Mouse (Mus musculus) thymus, postnatal 10 days (tissue): ENCODE measurements at regions not wholly inside any gene's neighbourhood (a gene's known extent, or its start where the extent isn't known, plus 50 kb on each side); places are given as distances from the start of the nearest gene placed in this dataset.

Experiments used
- DNase-seq, 2 experiments: peaks; one replicate each; pipeline ENCODE4 v3.0.0; 2021; ENCODE audit warnings: low spot score in 2 of 2

- DNase-seq: no peak
These were observed 639.4 kb upstream of the Adam5 start for GRCm38 (mm10) chr8:25463532-25463931.

DNA sequence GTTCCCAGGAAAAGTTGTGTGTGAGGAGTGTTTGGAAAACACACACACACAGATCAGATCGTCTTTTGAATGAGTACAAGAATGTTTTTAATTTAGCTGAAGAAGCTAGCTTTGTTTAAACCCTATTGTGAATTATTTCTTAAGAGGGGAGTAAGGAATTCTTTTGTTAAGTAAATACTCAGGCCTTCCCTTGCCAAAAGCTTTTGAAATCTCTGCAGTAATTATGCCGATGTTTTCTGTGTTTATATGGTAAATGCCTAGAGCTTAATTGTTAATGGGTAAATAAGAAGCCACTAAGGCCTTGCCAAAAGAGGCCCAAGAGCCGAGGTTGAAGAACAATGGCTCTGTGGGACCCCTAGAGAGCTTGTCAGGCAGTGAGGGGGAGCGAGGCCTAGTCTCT, 638.3 kb upstream of the Adam5 start:
- no peak for DNase-seq

GRCm38 (mm10) chr8:25455644-25456043, 631.5 kb upstream of the Adam5 start:
- DNase-seq: no peak

GRCm38 (mm10) chr8:25454972-25455371, 630.8 kb upstream of the Adam5 start:
- no peak for DNase-seq

GRCm38 (mm10) chr8:25453826-25454225, 629.7 kb upstream of the Adam5 start:
- no peak for DNase-seq

GRCm38 (mm10) chr8:25450544-25450943, 626.4 kb upstream of the Adam5 start:
- DNase-seq: no peak

- DNase-seq: no peak
These were observed 625.4 kb upstream of the Adam5 start for GRCm38 (mm10) chr8:25449590-25449989.

- no peak for DNase-seq
These were observed 623.7 kb upstream of the Adam5 start for GRCm38 (mm10) chr8:25447900-25448299.

- DNase-seq: no peak
These were observed 621.8 kb upstream of the Adam5 start for GRCm38 (mm10) chr8:25445968-25446367.

DNA sequence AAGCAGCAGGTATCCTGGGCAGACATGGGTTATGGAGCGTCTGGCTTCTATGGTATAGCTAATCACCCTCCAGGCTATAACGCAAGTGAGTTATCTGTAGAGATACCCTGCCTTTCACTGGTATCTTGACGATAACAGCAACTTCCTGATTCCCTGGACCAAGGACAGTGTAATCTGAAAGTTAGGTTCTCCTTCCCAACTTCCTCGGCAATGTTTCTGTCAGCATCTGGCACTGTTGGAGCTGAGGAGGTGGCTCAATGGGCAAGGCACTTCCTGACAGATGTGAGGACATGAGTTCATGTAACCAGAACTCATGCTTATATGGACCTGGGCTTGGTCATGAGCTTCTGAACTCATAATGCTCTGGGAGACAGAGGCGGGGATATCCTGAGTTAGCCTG, 620.9 kb upstream of the Adam5 start:
- DNase-seq: no peak

GRCm38 (mm10) chr8:25443552-25443951, 619.4 kb upstream of the Adam5 start:
- DNase-seq: no peak

DNA sequence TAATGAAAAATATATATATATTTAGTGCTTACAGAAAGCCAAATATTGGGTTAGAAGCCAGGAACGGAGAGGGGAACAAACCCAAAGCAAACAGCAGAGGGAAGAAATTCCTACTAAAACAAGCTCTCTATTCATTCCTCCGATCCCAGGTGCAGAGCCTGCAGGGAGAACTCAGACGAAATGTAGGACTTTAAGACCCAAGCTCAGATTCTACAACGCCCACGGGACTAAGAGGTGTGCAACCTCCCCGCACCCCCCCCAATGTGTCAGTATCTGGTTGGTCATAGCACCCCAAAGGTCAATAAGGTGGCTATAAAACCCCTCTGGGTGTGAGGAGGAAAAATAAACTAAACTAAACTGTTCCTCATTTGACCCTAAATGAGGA, 616.9 kb upstream of the Adam5 start:
- DNase-seq: no peak

DNA sequence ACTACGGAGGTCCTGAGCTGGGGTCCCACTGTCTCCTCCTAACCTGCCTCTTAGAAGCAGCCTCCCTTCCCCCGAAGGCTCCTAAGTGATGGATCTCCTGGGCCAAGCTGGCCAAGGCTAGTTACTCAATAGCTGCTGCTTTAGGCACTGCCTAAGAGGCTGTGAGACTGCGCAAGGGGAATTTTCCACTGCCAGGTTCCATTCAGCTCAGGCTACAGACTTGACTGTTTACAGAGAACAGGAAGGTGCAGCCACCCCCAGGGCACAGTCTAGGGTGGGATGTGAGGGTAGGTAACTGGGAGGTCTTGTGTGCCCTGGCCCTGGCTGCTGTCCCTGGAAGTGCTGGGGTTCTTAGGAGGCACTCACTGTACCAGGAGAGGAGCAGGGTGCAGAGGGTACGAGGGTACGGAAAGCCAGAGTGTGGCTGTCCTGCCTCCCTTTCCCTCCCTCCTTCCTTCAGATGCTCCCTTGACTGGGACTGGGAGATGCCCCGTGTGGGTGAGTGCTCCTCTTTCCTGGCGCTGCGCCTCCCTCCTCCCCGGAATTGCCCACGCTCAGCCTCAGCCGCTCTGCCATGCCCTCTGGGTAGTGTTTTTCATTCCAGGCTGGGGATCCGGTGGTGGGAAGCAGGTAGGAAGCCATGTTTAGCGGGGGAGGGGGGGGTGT, 616.4 kb upstream of the Adam5 start:
- no peak for DNase-seq

DNA sequence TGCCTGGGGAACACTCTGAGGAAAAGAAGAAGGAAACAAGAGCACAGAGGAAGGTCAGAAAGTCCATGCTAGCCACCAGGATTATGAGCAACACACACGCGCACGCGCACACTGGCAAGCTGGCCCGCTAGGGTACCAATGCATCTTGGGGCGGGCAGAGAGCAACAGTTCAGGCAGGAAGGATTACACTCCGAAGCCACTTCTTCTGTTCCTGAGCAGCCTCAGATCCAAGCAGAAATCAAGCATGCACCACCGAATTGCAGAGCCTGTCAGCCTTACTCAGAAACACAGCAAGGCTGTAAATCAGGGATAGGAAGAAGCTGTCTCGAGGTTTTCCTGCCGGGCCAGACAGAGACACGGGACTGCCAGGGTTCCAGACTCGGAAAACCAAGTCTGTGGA, 615.8 kb upstream of the Adam5 start:
- no peak for DNase-seq

DNA sequence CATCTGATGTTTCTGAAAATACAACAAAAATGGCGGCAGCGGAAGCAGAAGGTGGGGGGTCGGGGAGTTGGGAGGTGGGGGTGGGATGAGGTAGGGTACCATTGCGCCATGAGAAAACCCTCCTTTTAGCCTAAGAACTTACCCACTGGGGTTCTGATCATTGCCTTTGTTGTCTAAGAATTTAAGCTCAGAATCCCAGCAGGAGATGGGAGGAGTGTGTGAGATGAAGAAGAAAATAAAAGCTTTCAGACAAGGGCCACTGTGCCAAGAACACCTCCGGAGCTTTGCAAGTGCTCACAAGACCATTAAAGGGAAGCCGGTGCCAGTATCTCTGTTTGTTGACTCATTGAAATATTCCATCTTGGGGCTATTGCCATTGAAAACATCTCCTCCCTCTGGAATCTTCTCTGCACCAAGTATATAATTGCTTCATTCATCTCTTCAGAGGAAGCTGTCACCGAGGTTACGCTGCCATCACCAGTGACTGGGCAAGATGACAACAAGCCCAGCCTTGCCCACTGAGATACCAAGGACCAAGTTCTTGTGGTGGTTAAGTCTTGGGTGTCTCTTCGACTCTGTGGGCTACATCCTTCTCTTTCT, 614.0 kb upstream of the Adam5 start:
- no peak for DNase-seq

GRCm38 (mm10) chr8:25437178-25437577, 613.0 kb upstream of the Adam5 start:
- DNase-seq: no peak

DNA sequence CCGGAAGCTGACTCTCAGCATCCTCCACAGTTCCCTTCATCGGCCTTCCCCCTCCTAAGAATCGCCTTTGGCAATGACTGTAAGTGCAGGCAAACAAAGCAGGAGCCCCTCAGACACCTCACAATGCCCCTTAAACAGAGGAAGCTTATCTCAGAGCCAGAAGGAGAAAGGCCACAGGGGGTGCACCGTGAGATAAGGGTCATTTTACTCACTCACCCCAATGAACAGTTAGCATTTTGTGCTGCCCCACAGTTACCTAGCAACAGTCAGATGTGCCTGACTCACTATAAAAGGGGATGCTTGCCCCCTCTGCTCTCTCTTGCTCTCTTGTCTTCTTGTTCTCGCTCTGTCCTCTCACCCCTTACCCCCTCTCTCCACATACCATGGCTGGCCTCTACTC, 606.4 kb upstream of the Adam5 start:
- no peak for DNase-seq

DNA sequence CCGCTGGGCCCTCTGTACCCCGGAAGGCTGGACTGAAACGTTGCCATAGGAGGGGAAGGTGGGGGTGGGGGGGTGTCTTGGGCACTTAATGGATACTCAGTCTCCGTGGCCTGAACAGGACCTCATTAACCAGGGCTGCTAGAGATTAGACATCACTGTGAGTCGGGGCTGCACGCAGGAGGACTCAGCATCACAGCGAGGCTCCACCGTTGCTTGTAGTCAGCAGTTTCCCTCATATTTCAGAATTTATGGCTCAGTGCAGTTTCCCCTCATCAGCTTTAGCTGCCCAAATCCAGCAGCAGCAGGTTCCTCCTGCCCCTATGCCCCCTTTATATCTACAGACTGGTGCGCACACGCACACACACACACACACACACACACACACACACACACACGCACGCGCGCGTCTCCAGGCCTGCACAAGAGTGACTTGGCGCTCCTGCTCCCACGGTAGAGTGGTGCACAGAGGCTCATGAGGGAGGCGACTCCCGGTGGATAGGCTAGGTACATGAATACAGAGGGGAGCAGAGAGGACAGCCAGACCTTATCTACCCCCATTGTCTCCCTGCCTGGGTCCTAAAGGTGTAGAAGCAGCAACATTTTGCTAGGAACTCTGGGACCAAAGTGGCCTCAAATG, 605.8 kb upstream of the Adam5 start:
- DNase-seq: no peak

- DNase-seq: no peak
These were observed 604.6 kb upstream of the Adam5 start for GRCm38 (mm10) chr8:25428761-25429160.

DNA sequence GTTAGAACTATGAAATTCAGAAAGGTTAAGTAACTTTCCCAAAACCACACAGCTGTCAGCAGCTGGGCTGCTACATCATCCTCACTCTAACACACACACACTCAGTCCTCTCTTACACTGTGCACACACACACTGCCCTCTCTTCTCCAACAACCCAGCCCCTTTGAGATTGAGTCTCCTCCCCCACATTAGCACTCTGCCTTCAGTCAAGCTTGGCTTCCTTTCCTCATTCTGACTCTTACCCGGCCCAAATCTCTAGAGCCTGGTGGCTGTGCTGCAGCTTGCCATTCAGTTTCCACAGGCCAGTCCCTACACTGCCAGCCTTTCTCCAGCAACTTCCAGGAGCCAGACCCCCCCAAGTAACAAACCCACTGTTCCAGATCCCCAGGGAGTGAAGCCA, 602.0 kb upstream of the Adam5 start:
- DNase-seq: no peak

DNA sequence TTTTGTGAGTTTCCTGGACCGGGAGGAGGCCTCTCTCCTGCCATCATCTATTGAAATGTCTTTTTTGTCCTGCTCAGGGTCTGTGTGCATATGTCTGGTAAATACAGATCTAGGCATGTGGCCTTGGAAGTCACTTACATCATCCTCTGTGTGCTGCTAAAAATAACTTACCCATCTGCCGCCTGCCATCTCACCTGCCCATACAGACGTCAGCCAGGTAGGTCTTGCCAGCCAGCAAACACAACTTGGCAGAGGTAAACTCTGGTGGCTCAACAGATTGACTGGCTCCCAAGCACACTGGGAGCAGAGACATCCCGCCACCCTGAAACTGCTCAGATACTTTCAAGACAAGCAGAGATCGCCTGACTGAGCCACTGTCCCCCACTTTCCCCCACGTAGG, 597.3 kb upstream of the Adam5 start:
- no peak for DNase-seq

DNA sequence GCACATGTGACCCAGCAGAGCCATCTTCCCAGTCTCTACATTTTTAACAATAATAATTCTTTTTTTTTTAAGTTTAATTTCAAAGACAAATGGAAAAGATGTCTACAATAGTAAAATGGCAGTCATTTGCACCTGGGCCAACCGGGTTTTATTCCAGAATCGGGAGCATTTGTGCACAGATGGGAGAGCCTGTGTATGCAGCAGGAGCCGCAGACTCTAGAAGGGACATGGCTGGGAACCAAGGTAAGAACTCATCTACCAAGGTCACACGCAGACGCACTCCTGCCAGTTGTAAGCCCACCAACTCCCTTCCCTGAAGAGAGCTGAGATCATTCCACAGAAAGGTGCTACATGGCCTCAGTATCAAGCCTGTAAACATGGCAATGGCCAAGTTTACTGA, 586.4 kb upstream of the Adam5 start:
- no peak for DNase-seq

- no peak for DNase-seq
These were observed 583.7 kb upstream of the Adam5 start for GRCm38 (mm10) chr8:25407862-25408261.

- no peak for DNase-seq
These were observed 568.6 kb upstream of the Adam5 start for GRCm38 (mm10) chr8:25392766-25393166.
